In the genomic region with DNA sequence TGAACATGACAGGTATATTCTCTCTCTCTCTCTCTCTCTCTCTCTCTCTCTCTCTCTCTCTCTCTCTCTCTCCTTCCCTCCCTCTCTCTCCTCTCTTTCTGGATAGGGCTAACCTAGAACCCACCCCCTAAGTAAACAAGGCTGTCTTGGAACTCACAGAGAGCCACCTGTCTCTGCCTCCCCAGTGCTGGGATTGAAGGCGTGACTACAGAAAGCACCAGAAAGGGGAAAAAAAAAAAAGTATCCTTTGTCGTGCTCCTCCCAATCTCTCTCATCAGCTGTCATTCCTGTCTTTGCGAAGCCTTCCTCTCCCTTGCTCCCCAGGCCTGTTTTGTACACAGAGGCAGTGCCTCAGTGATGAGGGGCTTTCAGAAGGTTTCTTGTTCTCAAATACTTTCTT, we compare ENCODE assay signal across 27 mouse cellular contexts. TPM values are rescaled to one million over a fixed set of nuclear protein-coding genes. Genes with fewer than 3 reads are reported as not detected.
DNase-seq lines count a peak whose midpoint lies in the region; ATAC-seq and TF ChIP-seq lines count a peak whose summit lies in the region.
"Had no signal": no experiment of that assay in that cellular context is flagged by ENCODE, and none has a peak within 500 bp of the region (broad histone marks: within the 10 kb centered on the region; RNA-seq: fewer than 3 reads in every experiment).

No protein-coding gene starts in this region.

- H3K36me3 ChIP-seq in E14TG2a.4 (ENCODE audit: insufficient read depth, low read length) (no peaks in the 10 kb centered on the region), ES-Bruce4 (ENCODE audit: control insufficient read depth, insufficient read depth, low read length, poor library complexity, severe bottlenecking) (no peaks in the 10 kb centered on the region)
- H3K36me3 ChIP-seq in stomach, postnatal 0 days (ENCODE audit: control insufficient read depth, insufficient read depth, low read length): no peaks in the 10 kb centered on the region
- H3K36me3 ChIP-seq: embryonic facial prominence, embryonic 10.5 days; embryonic facial prominence, embryonic 13.5 days; forebrain, embryonic 12.5 days; forebrain, embryonic 15.5 days; heart, embryonic 12.5 days; heart, embryonic 15.5 days; hindbrain, embryonic 10.5 days; hindbrain, embryonic 13.5 days; intestine, embryonic 15.5 days had no signal

- intact Hi-C loops in gastrocnemius, postnatal 14 days (cut with DNase I; ENCODE audit: low total_unique reads): loop anchor here (5.0 kb wide), 1 partner anchor 253 kb away; no protein-coding TSS in a partner anchor

- no peak for ATAC-seq in stomach, postnatal 0 days (ENCODE audit: low FRiP score, low TSS enrichment)
- ATAC-seq: CD4-positive, CD25-positive, alpha-beta regulatory T cell, adult 4 months; hindbrain, embryonic 16.5 days had no signal

- DNase-seq in ZHBTc4 (ENCODE audit: low read depth, low spot score): peak; percentile 47
- no peak for DNase-seq in stomach, postnatal 0 days (ENCODE audit: low spot score)
- no peak for DNase-seq in gastrocnemius, postnatal 14 days
- DNase-seq in adrenal gland, postnatal 14 days: no peak
- DNase-seq: adrenal gland, postnatal 10 days; cerebellum, adult 11 months; cerebellum, adult 8-10 months; cerebellum, postnatal 10 days; cerebellum, postnatal 36 days; embryo, embryonic 11 days; gastrocnemius, postnatal 36 days; heart, postnatal 10 days; heart, postnatal 36 days had no signal

- H3K9me3 ChIP-seq in E14TG2a.4 (ENCODE audit: low read length) (no peaks in the 10 kb centered on the region; the same call in 1 of the 2 replicates), ES-Bruce4 (replicated peaks; ENCODE audit: control insufficient read depth, insufficient read depth, low read length, poor library complexity, severe bottlenecking) (no peaks in the 10 kb centered on the region)
- H3K9me3 ChIP-seq in stomach, postnatal 0 days (ENCODE audit: control insufficient read depth, low read length): no peaks in the 10 kb centered on the region
- H3K9me3 ChIP-seq: embryonic facial prominence, embryonic 10.5 days; embryonic facial prominence, embryonic 13.5 days; forebrain, embryonic 12.5 days; forebrain, embryonic 15.5 days; heart, embryonic 15.5 days; hindbrain, embryonic 10.5 days; hindbrain, embryonic 13.5 days; intestine, embryonic 15.5 days had no signal

- no peak for TF ChIP-seq EP300 in ES-Bruce4 (IDR thresholded peaks at IDR 0.05; ENCODE audit: insufficient read depth, low read depth, low read length)
- TF ChIP-seq EP300 in stomach, postnatal 0 days (optimal IDR thresholded peaks at IDR 0.05): no peak

- H3K27ac ChIP-seq in ES-Bruce4 (ENCODE audit: insufficient read depth, low read length): peak overlapping the region; percentile 87; the same call in 1 of the 2 replicates
- peak overlapping the region; percentile 84 for H3K27ac ChIP-seq in stomach, postnatal 0 days (replicated peaks)
- H3K27ac ChIP-seq: embryonic facial prominence, embryonic 13.5 days; forebrain, embryonic 12.5 days; forebrain, embryonic 15.5 days; heart, embryonic 15.5 days; hindbrain, embryonic 13.5 days; intestine, embryonic 15.5 days had no signal

- peak overlapping the region; percentile 44; the same call in 1 of the 2 replicates for H3K9ac ChIP-seq in ES-Bruce4 (ENCODE audit: low read depth, poor library complexity, severe bottlenecking)
- H3K9ac ChIP-seq in stomach, postnatal 0 days (ENCODE audit: low read length): no peak overlapping the region
- H3K9ac ChIP-seq: embryonic facial prominence, embryonic 13.5 days; forebrain, embryonic 12.5 days; forebrain, embryonic 15.5 days; heart, embryonic 12.5 days; heart, embryonic 15.5 days; hindbrain, embryonic 13.5 days; intestine, embryonic 15.5 days had no signal

- H3K27me3 ChIP-seq in E14TG2a.4 (ENCODE audit: insufficient read depth, low read length) (0 out of 2 replicates have a peak, but pooled peaks cover 13% of the 10 kb centered on the region), ES-Bruce4 (ENCODE audit: control insufficient read depth, insufficient read depth, low read length, poor library complexity, severe bottlenecking) (no peaks in the 10 kb centered on the region)
- no peaks in the 10 kb centered on the region for H3K27me3 ChIP-seq in stomach, postnatal 0 days (ENCODE audit: control insufficient read depth, insufficient read depth, low read length)
- H3K27me3 ChIP-seq: embryonic facial prominence, embryonic 13.5 days; forebrain, embryonic 15.5 days; heart, embryonic 12.5 days; heart, embryonic 15.5 days; intestine, embryonic 15.5 days had no signal

- TF ChIP-seq POLR2A in ES-Bruce4 (IDR thresholded peaks at IDR 0.05; ENCODE audit: insufficient read depth, low read length): no peak

- no peak for TF ChIP-seq CTCF in E14TG2a.4 (conservative IDR thresholded peaks at IDR 0.05; ENCODE audit: low read length)
- TF ChIP-seq CTCF in ES-Bruce4 (IDR thresholded peaks at IDR 0.05; ENCODE audit: low read depth, low read length): no peak
- no peak for TF ChIP-seq CTCF in stomach, postnatal 0 days (IDR thresholded peaks at IDR 0.05; ENCODE audit: low read depth)

- H3K4me1 ChIP-seq in E14TG2a.4 (replicated peaks; ENCODE audit: low read depth, low read length): peaks cover 78% of the 10 kb centered on the region
- H3K4me1 ChIP-seq in ES-Bruce4 (ENCODE audit: control insufficient read depth, insufficient read depth, low read length): no peaks in the 10 kb centered on the region
- H3K4me1 ChIP-seq in stomach, postnatal 0 days (replicated peaks; ENCODE audit: control insufficient read depth, insufficient read depth): no peaks in the 10 kb centered on the region

- no peak overlapping the region for H3K4me2 ChIP-seq in stomach, postnatal 0 days (replicated peaks; ENCODE audit: low read depth)
- H3K4me2 ChIP-seq: embryonic facial prominence, embryonic 13.5 days; forebrain, embryonic 12.5 days; forebrain, embryonic 15.5 days; hindbrain, embryonic 13.5 days; intestine, embryonic 15.5 days had no signal

- peak overlapping the region; percentile 55; the same call in 1 of the 2 replicates for H3K4me3 ChIP-seq in E14TG2a.4 (replicated peaks; ENCODE audit: low read length)
- no peak overlapping the region for H3K4me3 ChIP-seq in ES-Bruce4 (ENCODE audit: low read depth, low read length)
- no peak overlapping the region for H3K4me3 ChIP-seq in stomach, postnatal 0 days (ENCODE audit: low read depth, low read length)
- H3K4me3 ChIP-seq: embryonic facial prominence, embryonic 10.5 days; embryonic facial prominence, embryonic 13.5 days; erythroblast, embryonic 14.5 days; forebrain, embryonic 12.5 days; forebrain, embryonic 15.5 days; heart, embryonic 12.5 days; heart, embryonic 15.5 days; hindbrain, embryonic 13.5 days; intestine, embryonic 15.5 days had no signal

- WGBS in stomach, postnatal 0 days: 75% methylated on average over 3 of the region's 3 CpGs

RNA-seq across cellular contexts. Expression of a gene that starts 19.9 kb away (rescaled TPM):
- polyA plus RNA-seq in ES-Bruce4 (2011; ENCODE audit: insufficient read depth, insufficient read length, low read depth, missing spikeins): 22.7 and 25.7 TPM in 2 replicates
- 10.4 and 11.1 TPM in 2 replicates for polyA plus RNA-seq in stomach, postnatal 0 days (2015; fragmentation: Nextera tagmentation; extraction: Ambion mirVana)
- 1 to 10 TPM; 6.1 to 6.6 TPM for total RNA-seq in gastrocnemius, postnatal 14 days (2021)
- 36.7 and 42.7 TPM in 2 replicates for total RNA-seq in adrenal gland, postnatal 14 days (2021)
